Mouse (Mus musculus): ENCODE measurements around the gene Fam53a.

Gene Fam53a

GRCm38 (mm10) chr5:33629301-33629987 lies at the start of gene Fam53a, which contains the start of gene Gm9903:
Gene Fam53a, minus strand, starts transcription at chr5:33629635.
Gene Gm9903, plus strand, starts transcription at chr5:33629925.
- DNase-seq (ENCODE audit: low read depth, low spot score), result peak; percentile 98

GRCm38 (mm10) chr5:33678244-33678643 lies 48.8 kb upstream of the Fam53a start:
- DNase-seq (ENCODE audit: low read depth, low spot score), result no peak

DNA sequence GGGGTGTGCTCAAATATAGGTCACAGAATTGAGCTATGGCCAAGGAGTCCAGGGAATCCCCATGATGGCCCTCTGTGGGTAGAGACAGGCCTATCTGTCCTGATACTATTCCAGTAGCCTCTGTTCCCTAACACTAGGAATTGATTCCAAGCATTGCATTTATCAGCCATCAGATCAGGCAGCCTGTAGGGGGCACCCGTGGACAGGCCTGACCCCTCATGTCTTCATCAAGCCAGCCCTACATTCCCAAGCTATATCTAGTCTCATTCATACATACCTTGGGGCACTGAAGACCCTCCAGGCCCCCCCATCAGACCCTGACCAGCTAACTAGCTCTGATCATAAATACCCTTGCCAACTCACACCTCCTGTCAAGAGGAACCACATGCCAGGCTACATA lies 46.5 kb upstream of the Fam53a start:
- DNase-seq (ENCODE audit: low read depth, low spot score), result peak; percentile 62

DNA sequence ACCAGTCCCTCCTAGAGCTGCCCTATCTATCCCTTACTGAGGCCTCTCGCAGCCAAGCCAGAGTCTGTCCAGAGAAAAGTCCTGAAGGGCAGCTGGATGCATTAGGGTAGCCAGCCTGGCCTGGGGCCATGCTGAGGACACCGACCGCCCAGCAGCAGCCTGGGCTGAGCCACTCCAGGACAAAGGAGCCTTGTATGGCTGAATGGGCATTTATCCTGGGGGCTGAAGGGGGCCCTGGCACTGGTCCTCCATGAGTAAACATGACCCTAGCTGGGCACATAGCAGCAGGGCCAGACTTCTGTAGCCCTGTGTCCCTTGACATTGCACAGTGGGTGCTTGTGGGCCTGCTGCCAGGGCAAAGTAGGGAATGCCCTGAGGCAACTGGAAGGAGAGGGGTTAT lies 45.0 kb upstream of the Fam53a start:
- peak; percentile 85 for DNase-seq (ENCODE audit: low read depth, low spot score)

DNA sequence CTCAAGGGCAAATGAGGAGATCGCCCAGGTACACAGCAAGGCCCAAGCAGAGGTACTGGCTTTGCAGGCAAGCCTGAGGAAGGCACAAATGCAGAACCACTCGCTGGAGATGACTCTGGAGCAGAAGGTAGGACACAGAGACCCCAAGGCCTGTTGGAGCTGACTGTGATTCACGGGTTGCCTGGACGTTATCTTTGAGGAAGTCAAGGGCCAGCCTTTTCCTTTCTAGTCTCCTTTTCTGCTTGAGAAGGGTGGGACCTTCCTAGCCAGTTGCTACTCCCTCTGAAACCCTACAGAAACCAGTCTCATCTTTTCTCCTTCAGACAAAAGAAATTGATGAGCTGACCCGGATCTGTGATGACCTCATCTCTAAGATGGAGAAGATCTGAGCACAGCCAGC lies 42.2 kb upstream of the Fam53a start:
- DNase-seq (ENCODE audit: low read depth, low spot score), result no peak

GRCm38 (mm10) chr5:33668223-33668622 lies 38.8 kb upstream of the Fam53a start:
- peak; percentile 44 for DNase-seq (ENCODE audit: low read depth, low spot score)

DNA sequence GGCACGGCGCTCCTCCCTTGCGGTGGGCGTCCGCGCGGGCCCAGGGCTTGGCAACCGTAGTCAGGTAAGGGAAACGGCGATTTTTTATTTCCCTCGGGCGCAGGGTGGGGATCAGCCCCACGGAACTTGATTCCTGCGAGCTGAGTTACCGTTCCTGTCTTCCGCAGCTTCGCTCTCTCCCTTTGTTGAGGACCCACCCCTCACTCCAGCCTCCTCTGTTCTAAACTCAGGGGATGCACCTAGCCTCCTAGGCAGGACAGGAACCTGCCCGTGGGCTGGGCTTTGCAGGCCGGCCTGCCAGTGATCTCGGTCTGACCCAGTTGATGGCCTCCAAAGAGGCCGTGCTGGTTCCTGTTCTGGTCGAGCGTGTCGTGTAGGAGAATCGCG lies 29.2 kb upstream of the Fam53a start:
- no peak for DNase-seq (ENCODE audit: low read depth, low spot score)

DNA sequence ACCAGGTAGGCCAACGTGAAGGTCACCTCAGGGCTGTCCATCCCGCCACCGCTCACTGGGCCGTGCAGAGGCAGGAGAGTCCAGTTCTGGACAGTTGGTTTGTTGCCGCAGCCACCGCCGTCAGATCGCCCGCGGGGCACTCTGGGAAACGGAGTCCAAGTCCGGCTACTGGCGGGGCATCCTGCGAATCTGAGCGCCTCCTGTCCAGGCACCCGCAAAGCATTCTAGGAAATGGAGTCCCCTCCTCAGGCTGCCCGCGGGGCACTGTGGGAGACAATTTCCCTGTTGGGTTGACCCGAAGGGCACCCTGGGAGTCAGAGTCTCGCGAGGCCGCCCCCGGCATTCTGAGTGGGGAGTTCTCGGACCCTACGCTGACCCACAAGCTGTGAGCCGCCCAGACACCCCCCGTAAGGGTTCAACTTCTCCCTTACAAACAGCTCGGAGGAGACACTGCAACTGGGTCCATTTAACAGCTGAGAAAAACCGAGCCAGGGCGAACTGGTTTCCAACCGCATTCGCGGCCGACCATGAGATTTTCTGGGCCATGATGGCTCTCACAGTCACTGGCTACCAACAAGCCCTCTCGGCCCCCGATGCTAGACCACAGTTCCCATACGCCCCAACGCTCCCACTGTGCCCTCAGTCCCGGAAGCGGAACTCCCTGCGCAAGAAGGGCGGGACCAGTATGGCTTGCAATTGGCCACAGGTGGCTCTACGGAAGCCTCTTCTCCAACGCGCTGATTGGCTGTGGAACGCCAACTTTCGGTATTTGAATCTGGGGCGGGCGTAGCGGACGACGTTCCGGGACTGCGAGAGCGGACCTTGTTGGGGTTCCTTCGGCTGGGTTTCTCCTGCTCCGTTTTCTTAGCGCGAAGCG lies 28.6 kb upstream of the Fam53a start, which contains the start of the genes Tacc3 and Tmem129:
Tacc3 (plus strand) TSS at position 342 of the 877 bp plus-strand sequence.
Tmem129 (minus strand) TSS at position 630 of the 877 bp plus-strand sequence.
- DNase-seq (ENCODE audit: low read depth, low spot score), result peak; percentile 100

- no peak for DNase-seq (ENCODE audit: low read depth, low spot score)
Observed at GRCm38 (mm10) chr5:33657251-33657786, 27.9 kb upstream of the Fam53a start.

- DNase-seq (ENCODE audit: low read depth, low spot score), result peak; percentile 5
Observed at GRCm38 (mm10) chr5:33656739-33657138, 27.3 kb upstream of the Fam53a start.

DNA sequence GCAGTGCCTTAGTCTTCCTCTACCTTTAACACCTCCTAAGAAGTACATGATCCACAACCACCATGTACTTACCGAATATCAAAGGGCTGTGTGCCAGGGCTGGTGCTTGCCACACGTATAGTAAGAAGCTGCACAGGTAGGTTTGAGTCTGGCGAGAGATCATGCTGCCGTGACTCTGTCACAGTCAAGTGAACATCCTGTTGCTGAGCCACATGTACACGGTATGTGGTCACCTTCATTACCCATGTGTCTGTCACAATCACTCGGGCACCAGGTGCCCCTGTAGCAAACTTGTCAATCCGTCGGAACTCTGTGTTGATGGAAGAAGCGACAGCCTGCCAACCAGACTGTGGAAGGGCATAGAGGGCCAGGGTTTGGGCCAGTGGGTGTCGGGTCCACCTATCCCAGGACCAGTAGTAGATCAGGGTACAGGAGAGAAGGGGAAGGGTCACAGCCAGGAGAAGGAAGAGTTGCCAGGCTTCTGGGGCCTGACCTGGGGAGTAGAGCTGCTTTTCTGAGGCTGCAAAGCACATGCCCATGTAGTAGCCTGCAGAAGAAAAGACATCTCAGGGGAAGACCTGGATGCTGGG lies 25.9 kb upstream of the Fam53a start:
- DNase-seq (ENCODE audit: low read depth, low spot score), result no peak

GRCm38 (mm10) chr5:33654424-33654823 lies 25.0 kb upstream of the Fam53a start:
- no peak for DNase-seq (ENCODE audit: low read depth, low spot score)

DNA sequence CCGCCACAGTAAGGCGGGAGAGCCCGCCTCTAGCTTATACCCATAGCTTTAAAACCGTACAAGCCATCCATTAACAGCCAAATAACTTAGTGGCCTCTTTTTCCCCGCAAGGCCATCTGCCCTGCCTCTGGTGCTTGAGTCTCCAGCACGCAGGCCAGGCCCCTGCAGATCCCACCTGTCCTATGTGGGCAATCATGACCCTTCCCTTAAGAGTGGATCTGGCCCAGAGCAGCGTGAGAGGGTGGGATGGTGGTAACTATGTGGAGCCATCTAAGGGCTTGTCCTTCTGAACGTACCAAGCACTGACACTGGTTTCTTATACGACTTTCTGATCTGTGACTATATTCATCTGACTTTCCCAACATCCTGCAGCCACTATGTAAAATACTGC lies 23.3 kb upstream of the Fam53a start:
- no peak for DNase-seq (ENCODE audit: low read depth, low spot score)

DNA sequence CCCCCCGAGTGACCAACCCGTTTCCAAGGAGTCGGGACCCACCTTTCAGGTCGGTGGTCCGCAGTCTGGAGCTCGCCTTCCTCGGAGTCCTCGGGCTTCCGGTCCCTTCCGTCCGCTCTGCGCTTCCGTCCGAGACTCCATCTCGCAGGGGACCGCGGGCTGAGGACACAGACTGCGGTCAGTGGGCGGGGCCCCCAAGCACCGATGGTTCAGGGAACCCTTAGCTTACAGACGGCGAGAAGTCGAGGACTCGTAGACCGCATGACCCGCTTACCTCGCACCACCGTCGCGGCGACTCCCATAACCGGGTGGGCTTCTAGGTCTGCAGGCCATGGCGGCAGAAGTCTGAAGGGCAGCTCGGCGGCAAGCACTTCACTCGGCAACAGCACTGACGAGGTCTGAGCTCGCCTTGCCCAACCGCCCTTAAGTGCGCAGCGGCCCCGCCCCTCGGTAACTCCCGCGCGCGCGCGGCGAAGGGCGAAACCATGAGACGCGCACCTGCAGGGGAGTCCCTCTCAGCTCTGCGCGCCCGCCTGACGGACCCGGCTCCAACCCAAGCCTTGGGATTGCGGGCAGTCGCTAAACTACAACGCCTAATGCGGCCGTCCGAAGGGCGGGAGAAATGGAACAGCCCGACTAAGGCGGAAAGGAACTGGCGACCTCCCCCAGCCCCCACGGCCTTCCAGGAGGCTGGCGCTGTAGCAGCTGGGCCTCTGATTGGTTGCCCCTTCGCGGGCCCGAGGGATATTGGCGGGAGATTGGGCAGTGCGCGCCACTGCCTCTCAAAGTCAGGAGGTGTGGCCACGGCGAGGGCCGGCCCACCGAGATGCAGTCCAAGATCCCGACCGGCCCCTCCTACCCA lies 22.7 kb upstream of the Fam53a start, which contains the start of gene Slbp:
Slbp (minus strand) TSS at position 654 of the 862 bp plus-strand sequence.
- peak; percentile 98 for DNase-seq (ENCODE audit: low read depth, low spot score)

DNA sequence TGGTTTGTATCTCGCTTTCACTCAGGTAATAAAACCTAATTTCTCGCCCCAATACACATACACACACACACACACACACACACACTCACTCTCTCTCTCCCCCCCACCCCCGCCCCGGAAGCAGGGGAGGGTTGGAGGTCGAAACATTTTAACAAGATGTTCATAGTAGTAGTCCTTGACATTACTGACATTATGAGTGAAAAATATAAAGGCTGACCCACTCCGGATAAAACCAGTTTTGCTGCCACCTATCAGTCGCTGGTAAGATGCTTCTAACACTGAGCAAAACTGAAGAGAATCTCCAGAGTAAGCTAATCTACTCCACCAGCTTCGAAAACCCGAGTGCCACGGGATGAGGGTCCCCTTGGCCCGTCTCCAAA lies 22.1 kb upstream of the Fam53a start:
- DNase-seq (ENCODE audit: low read depth, low spot score), result peak; percentile 52

- no peak for DNase-seq (ENCODE audit: low read depth, low spot score)
Observed at GRCm38 (mm10) chr5:33651017-33651416, 21.6 kb upstream of the Fam53a start.

DNA sequence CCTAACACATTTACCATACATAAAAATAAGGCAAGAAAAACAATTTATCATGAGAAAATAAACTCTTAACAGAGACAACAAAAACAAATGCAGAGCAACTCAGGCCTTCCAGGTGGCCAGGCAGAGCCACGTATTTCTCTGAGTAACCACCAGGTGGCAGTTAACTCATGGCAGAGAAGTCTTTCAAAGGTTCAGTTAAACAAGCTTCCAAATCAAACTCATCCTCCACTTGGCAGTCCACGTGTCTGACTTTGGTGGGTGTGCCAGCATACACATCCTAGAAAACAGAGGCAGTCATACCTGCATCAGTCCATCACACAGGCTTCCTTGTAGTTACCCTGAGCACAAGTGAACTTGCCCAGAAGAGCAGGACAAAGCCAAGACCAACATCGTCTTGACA lies 11.2 kb upstream of the Fam53a start:
- DNase-seq (ENCODE audit: low read depth, low spot score), result peak; percentile 76

DNA sequence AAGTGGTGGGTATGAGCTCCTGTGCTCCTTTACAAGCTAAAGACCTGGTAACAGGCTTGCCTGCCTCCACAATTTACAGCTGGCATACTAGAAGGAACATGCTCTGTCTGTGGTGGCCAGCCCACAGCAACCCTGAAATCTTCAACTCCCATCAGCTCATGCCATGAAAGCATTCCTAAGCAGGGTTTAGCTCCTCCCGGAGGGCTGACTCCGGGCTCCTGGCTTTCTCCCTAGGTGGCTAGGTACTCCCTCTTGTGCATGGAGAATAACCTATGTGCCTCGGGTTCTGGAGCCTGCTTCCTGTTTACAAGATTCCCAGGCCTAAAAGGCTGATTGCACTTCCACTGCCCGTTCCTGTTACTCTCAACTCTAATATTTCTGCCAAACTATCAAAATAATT lies 9.4 kb upstream of the Fam53a start:
- DNase-seq (ENCODE audit: low read depth, low spot score), result no peak

- DNase-seq (ENCODE audit: low read depth, low spot score), result no peak
Observed at GRCm38 (mm10) chr5:33637606-33638350, 8.3 kb upstream of the Fam53a start.

- no peak for DNase-seq (ENCODE audit: low read depth, low spot score)
Observed at GRCm38 (mm10) chr5:33635361-33635760, 5.9 kb upstream of the Fam53a start.

All from brain, adult 2 months (tissue).